In genomic region chr6:118731937-118732336, GRCm38 (mm10) we compare ENCODE assay signal across 27 mouse cellular contexts.
DNase-seq lines count a peak whose midpoint lies in the region; ATAC-seq and TF ChIP-seq lines count a peak whose summit lies in the region.
"Had no signal": no experiment of that assay in that cellular context is flagged by ENCODE, and none has a peak within 500 bp of the region (broad histone marks: within the 10 kb centered on the region; RNA-seq: fewer than 3 reads in every experiment).

No protein-coding gene starts in this region.

- H3K27ac ChIP-seq in heart, embryonic 13.5 days (replicated peaks): peak overlapping the region; percentile 42
- no peak overlapping the region for H3K27ac ChIP-seq in lung, postnatal 0 days (ENCODE audit: low read length)
- H3K27ac ChIP-seq: embryonic facial prominence, embryonic 12.5 days; forebrain, embryonic 13.5 days; hindbrain, embryonic 13.5 days; kidney, embryonic 15.5 days; limb, embryonic 15.5 days; liver, embryonic 14.5 days; neural tube, embryonic 12.5 days had no signal

- no peak overlapping the region for H3K4me3 ChIP-seq in heart, embryonic 13.5 days
- H3K4me3 ChIP-seq in lung, postnatal 0 days (ENCODE audit: low read depth, low read length): no peak overlapping the region
- no peak overlapping the region for H3K4me3 ChIP-seq in myocyte
- H3K4me3 ChIP-seq: embryonic facial prominence, embryonic 12.5 days; erythroblast, embryonic 14.5 days; forebrain, embryonic 13.5 days; hindbrain, embryonic 13.5 days; kidney, embryonic 15.5 days; limb, embryonic 15.5 days; neural tube, embryonic 12.5 days had no signal

- TF ChIP-seq EP300 in lung, postnatal 0 days (IDR thresholded peaks at IDR 0.05): peak; percentile 46; the same call in 1 of the 2 replicates

- in situ Hi-C loops in Patski (cut with MboI; ENCODE audit: low pct_unique_long_range_greater_than_20kb): no loop called here

- no peak for TF ChIP-seq POLR2A in myocyte (IDR thresholded peaks at IDR 0.05; ENCODE audit: insufficient read length, low read depth)

- H3K27me3 ChIP-seq in heart, embryonic 13.5 days (replicated peaks): no peaks in the 10 kb centered on the region
- no peaks in the 10 kb centered on the region for H3K27me3 ChIP-seq in lung, postnatal 0 days (replicated peaks; ENCODE audit: insufficient read depth, low read length)
- H3K27me3 ChIP-seq in Patski (no peaks in the 10 kb centered on the region), myocyte (ENCODE audit: control insufficient read depth, insufficient read depth, insufficient read length) (no peaks in the 10 kb centered on the region)
- H3K27me3 ChIP-seq: embryonic facial prominence, embryonic 12.5 days; forebrain, embryonic 13.5 days; hindbrain, embryonic 13.5 days; kidney, embryonic 15.5 days; limb, embryonic 15.5 days; neural tube, embryonic 12.5 days had no signal

- no peak overlapping the region for H3K9ac ChIP-seq in heart, embryonic 13.5 days
- no peak overlapping the region for H3K9ac ChIP-seq in lung, postnatal 0 days (replicated peaks; ENCODE audit: low read depth)
- H3K9ac ChIP-seq: embryonic facial prominence, embryonic 12.5 days; forebrain, embryonic 13.5 days; hindbrain, embryonic 13.5 days; kidney, embryonic 15.5 days; limb, embryonic 15.5 days; liver, embryonic 14.5 days; neural tube, embryonic 12.5 days had no signal

- 77% methylated on average over 3 of the region's 3 CpGs for WGBS in heart, embryonic 13.5 days
- WGBS in lung, postnatal 0 days: 57% methylated on average over 3 of the region's 3 CpGs

- CTCF ChIA-PET in Patski (lab: Charles Lee): no interaction called here

- no peak overlapping the region for H3K4me2 ChIP-seq in heart, embryonic 13.5 days
- H3K4me2 ChIP-seq in lung, postnatal 0 days (replicated peaks; ENCODE audit: low read depth, low read length): no peak overlapping the region
- no peak overlapping the region for H3K4me2 ChIP-seq in myocyte (ENCODE audit: low read depth)
- H3K4me2 ChIP-seq: embryonic facial prominence, embryonic 12.5 days; forebrain, embryonic 13.5 days; hindbrain, embryonic 13.5 days; kidney, embryonic 15.5 days; limb, embryonic 15.5 days; neural tube, embryonic 12.5 days had no signal

- POLR2A ChIA-PET in Patski (lab: Charles Lee): interaction anchor here (1.5 kb wide), 1 partner anchor 8 kb away, joined by 3 read pairs; no protein-coding TSS in a partner anchor

- no peak for TF ChIP-seq CTCF in lung, postnatal 0 days (IDR thresholded peaks at IDR 0.05)
- TF ChIP-seq CTCF in Patski (IDR thresholded peaks at IDR 0.05): no peak

- 0 out of 2 replicates have a peak, but pooled peaks cover 7% of the 10 kb centered on the region for H3K9me3 ChIP-seq in heart, embryonic 13.5 days
- H3K9me3 ChIP-seq in lung, postnatal 0 days (ENCODE audit: low read length): no peaks in the 10 kb centered on the region
- H3K9me3 ChIP-seq: embryonic facial prominence, embryonic 12.5 days; forebrain, embryonic 13.5 days; kidney, embryonic 15.5 days; neural tube, embryonic 12.5 days had no signal

- H3K79me2 ChIP-seq in myocyte (ENCODE audit: control insufficient read depth, insufficient read depth): no peaks in the 10 kb centered on the region

- H3ac ChIP-seq in myocyte (ENCODE audit: control insufficient read depth, insufficient read length): no peak overlapping the region

- H3K36me3 ChIP-seq in heart, embryonic 13.5 days: peaks cover 76% of the 10 kb centered on the region
- H3K36me3 ChIP-seq in lung, postnatal 0 days (ENCODE audit: insufficient read depth, low read length): peaks cover 4% of the 10 kb centered on the region; the same call in 1 of the 2 replicates
- no peaks in the 10 kb centered on the region for H3K36me3 ChIP-seq in myocyte (ENCODE audit: control insufficient read depth, insufficient read depth)

- no peak for DNase-seq in heart, adult 8-10 months (ENCODE audit: low spot score)
- peak; percentile 67 for DNase-seq in lung, postnatal 0 days (ENCODE audit: low spot score)
- DNase-seq in lung, postnatal 36 days: no peak
- no peak for DNase-seq in Patski (ENCODE audit: low read depth, low spot score)
- DNase-seq in spleen, adult 18-20 months: no peak
- no peak for DNase-seq in spleen, postnatal 36 days (ENCODE audit: low spot score in 2 of 2)
- DNase-seq: cerebellum, adult 2 months; cerebellum, postnatal 25 days; gastrocnemius, postnatal 10 days; heart, postnatal 14 days; kidney, adult 11 months; layer of hippocampus, adult 9-11 months; left cerebral cortex, postnatal 4 days; lung, postnatal 10 days; midbrain, embryonic 14.5 days; right cerebral cortex, postnatal 25 days; thymus, postnatal 25 days had no signal

- no peak; the same call in 1 of the 2 replicates for ATAC-seq in heart, embryonic 13.5 days (ENCODE audit: extremely low read depth, insufficient number of reproducible peaks, low FRiP score, low TSS enrichment)
- ATAC-seq in lung, postnatal 0 days: peak; percentile 85
- peak; percentile 85 for ATAC-seq in Patski
- ATAC-seq: forebrain, embryonic 13.5 days had no signal

- H3K4me1 ChIP-seq in heart, embryonic 13.5 days: peaks cover 18% of the 10 kb centered on the region
- H3K4me1 ChIP-seq in lung, postnatal 0 days (ENCODE audit: insufficient read depth, low read depth, low read length): no peaks in the 10 kb centered on the region
- H3K4me1 ChIP-seq: embryonic facial prominence, embryonic 12.5 days; forebrain, embryonic 13.5 days; hindbrain, embryonic 13.5 days; kidney, embryonic 15.5 days; limb, embryonic 15.5 days; neural tube, embryonic 12.5 days had no signal

TF ChIP-seq in myocyte, 11 proteins besides CTCF, POLR2A, EP300 and RAD21:
- TF ChIP-seq USF1 (IDR thresholded peaks at IDR 0.05; ENCODE audit: low read depth) (no peak), CEBPB (IDR thresholded peaks at IDR 0.05; ENCODE audit: insufficient read depth, poor library complexity, severe bottlenecking) (0 out of 2 replicates have a peak, but pooled peaks have one; percentile 54)
